Mouse (Mus musculus) testis, adult 2 months (tissue): ENCODE measurements around the gene Zup1. TPM values are rescaled to one million over a fixed set of nuclear protein-coding genes. Genes with fewer than 3 reads are reported as not detected.
"Not testable (repeated sequence)": the region's sequence is repeated elsewhere in the genome, so short reads cannot be mapped to it uniquely, and the experiment has no call there.

ENCODE experiments used
- H3K27ac ChIP-seq: fragments of 200-500 bp; 2 replicates; pipeline ENCODE4 v1.5.1; 2012; ENCODE audit warnings: low read depth, low read length; ENCODE audit not compliant: control insufficient read depth, insufficient read depth
- H3K27me3 ChIP-seq: fragments of 200-500 bp; 2 replicates; pipeline ENCODE4 v1.6.1; 2012; ENCODE audit warnings: mild to moderate bottlenecking, low read length, moderate library complexity; ENCODE audit not compliant: control insufficient read depth, insufficient read depth
- H3K36me3 ChIP-seq: fragments of 200-500 bp; 2 replicates; pipeline ENCODE4 v1.6.1; 2012; ENCODE audit warnings: mild to moderate bottlenecking, low read length; ENCODE audit not compliant: control insufficient read depth, insufficient read depth
- H3K4me1 ChIP-seq: fragments of 200-500 bp; 2 replicates; pipeline ENCODE4 v1.6.1; 2012; ENCODE audit warnings: low read length; ENCODE audit not compliant: control insufficient read depth, insufficient read depth
- H3K4me3 ChIP-seq: fragments of 200-500 bp; 2 replicates; pipeline ENCODE4 v1.5.1; 2012; ENCODE audit warnings: low read depth, mild to moderate bottlenecking, low read length, moderate library complexity, mixed read lengths; ENCODE audit not compliant: control insufficient read depth
- CTCF ChIP-seq: fragments of 200-500 bp; IDR thresholded peaks from 2 replicates; pipeline ENCODE4 v1.5.1; 2012; ENCODE audit warnings: low read depth, mild to moderate bottlenecking, inconsistent platforms, low read length, moderate library complexity; ENCODE audit not compliant: control insufficient read depth, insufficient read depth, insufficient replicate concordance
- POLR2A ChIP-seq: fragments of 200-500 bp; IDR thresholded peaks from 2 replicates; pipeline ENCODE4 v1.6.1; 2012; ENCODE audit warnings: low read depth, mild to moderate bottlenecking, inconsistent platforms, low read length, moderate library complexity; ENCODE audit not compliant: control insufficient read depth
- polyA plus RNA-seq: library from polyadenylated mRNA; depleted of rRNA; stranded (reverse); fragments of >200 nt; gene quantifications from 2 replicates; pipeline ENCODE4 v1.2.3, GENCODE M21; 2012

The Zup1 gene
- polyA plus RNA-seq, 1 experiment = 10.9 TPM

GRCm38 (mm10) chr10:33945390-33945789 lies 5.7 kb downstream of the Zup1 start:
- Histone ChIP-seq H3K36me3 (peaks cover 2% of the 10 kb centered on the region; the same call in 1 of the 2 replicates), H3K27ac (no peak overlapping the region), H3K4me3 (no peak overlapping the region), H3K27me3 (no peaks in the 10 kb centered on the region), H3K4me1 (no peaks in the 10 kb centered on the region; the same call in 1 of the 2 replicates)
- TF ChIP-seq CTCF (no peak), POLR2A (no peak)

- Histone ChIP-seq H3K4me1 (no peaks in the 10 kb centered on the region), H3K27me3 (no peaks in the 10 kb centered on the region), H3K27ac (no peak overlapping the region), H3K36me3 (peaks cover 4% of the 10 kb centered on the region; the same call in 1 of the 2 replicates), H3K4me3 (no peak overlapping the region)
- TF ChIP-seq CTCF (no peak), POLR2A (no peak)
Measured at GRCm38 (mm10) chr10:33940702-33941101, 10.4 kb downstream of the Zup1 start.

GRCm38 (mm10) chr10:33905489-33905888 lies 45.6 kb downstream of the Zup1 start:
- H3K27me3 ChIP-seq = no peaks in the 10 kb centered on the region
- H3K4me1 ChIP-seq = peaks cover 8% of the 10 kb centered on the region
- TF ChIP-seq CTCF = no peak
- no peak for TF ChIP-seq POLR2A
- no peaks in the 10 kb centered on the region for H3K36me3 ChIP-seq
- no peak overlapping the region for H3K27ac ChIP-seq
- peak overlapping the region; percentile 24; the same call in 1 of the 2 replicates for H3K4me3 ChIP-seq

GRCm38 (mm10) chr10:33904530-33905481 lies 46.3 kb downstream of the Zup1 start, which contains the start of gene Rsph4a:
Gene Rsph4a, plus strand, starts transcription at chr10:33905111.
- Histone ChIP-seq H3K4me3 (peak within 1 kb of the TSS; percentile 24), H3K27ac (no peak within 1 kb of the TSS), H3K27me3 (no peaks in the 10 kb centered on the region), H3K36me3 (no peaks in the 10 kb centered on the region), H3K4me1 (peaks cover 8% of the 10 kb centered on the region)
- TF ChIP-seq POLR2A (no peak), CTCF (no peak)

GRCm38 (mm10) chr10:33901520-33901919 lies 49.5 kb downstream of the Zup1 start:
- not testable (repeated sequence) for H3K4me3 ChIP-seq, H3K4me1 ChIP-seq, H3K27ac ChIP-seq, H3K27me3 ChIP-seq, H3K36me3 ChIP-seq

- not testable (repeated sequence) for H3K27me3 ChIP-seq, H3K36me3 ChIP-seq
Measured at GRCm38 (mm10) chr10:33882411-33882810, 68.7 kb downstream of the Zup1 start.

GRCm38 (mm10) chr10:33872672-33873398 lies 78.2 kb downstream of the Zup1 start:
- Histone ChIP-seq H3K4me3 (no peak overlapping the region), H3K27ac (no peak overlapping the region), H3K36me3 (no peaks in the 10 kb centered on the region), H3K4me1 (no peaks in the 10 kb centered on the region), H3K27me3 (no peaks in the 10 kb centered on the region)
- TF ChIP-seq CTCF = no peak
- no peak for TF ChIP-seq POLR2A

More at GRCm38 (mm10) chr10:33882411-33882810, 68.7 kb downstream of the Zup1 start:
- H3K27ac ChIP-seq, H3K4me3 ChIP-seq, H3K4me1 ChIP-seq: not testable (repeated sequence)
